Mouse (Mus musculus): Measurements from ENCODE around the gene Mplkip.

- no peak for TF ChIP-seq RAD21 (IDR thresholded peaks at IDR 0.05; ENCODE audit: low read depth, low read length)
- TF ChIP-seq CTCF (IDR thresholded peaks at IDR 0.05 in 2 of 3, conservative IDR thresholded peaks at IDR 0.05 in 1 of 3; ENCODE audit: control insufficient read depth in 1 of 3, insufficient read depth in 1 of 3, low read depth in 2 of 3, low read length in 3 of 3, poor library complexity in 1 of 3, severe bottlenecking in 1 of 3), result no peak
- TF ChIP-seq TBP (IDR thresholded peaks at IDR 0.05; ENCODE audit: low read depth, low read length), result no peak
Measured at GRCm38 (mm10) chr13:17700090-17700715, 5.2 kb downstream of the Mplkip start.
